26 mouse cellular contexts compared by ENCODE assay signal in the genomic region with DNA sequence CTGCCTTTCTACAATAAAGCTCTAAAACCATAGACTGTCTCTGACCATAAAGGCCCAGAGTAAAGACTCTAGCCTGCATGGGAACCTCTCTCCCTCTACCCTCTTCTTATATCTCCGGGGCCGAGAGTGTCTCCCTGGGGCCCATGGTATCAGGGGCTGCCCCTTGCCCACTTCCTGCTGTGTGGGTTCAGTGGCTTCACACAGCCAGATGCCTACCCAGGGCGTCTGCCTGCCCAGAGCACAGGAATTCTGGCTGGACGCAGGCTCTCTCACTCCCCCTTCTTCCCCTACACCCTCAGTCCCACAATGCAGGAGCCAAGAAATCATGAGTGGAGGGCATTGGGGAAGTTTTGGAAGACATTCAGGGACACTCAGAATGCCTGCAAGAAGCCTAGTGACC.
"Had no signal": no experiment of that assay in that cellular context is flagged by ENCODE, and none has a peak within 500 bp of the region (broad histone marks: within the 10 kb centered on the region; RNA-seq: fewer than 3 reads in every experiment).

No protein-coding gene starts in this region.

- H3K9me3 ChIP-seq: heart, embryonic 13.5 days; heart, embryonic 15.5 days; hindbrain, embryonic 10.5 days; hindbrain, embryonic 12.5 days; intestine, embryonic 15.5 days; limb, embryonic 10.5 days; limb, embryonic 12.5 days; liver, embryonic 13.5 days had no signal

- H3K4me2 ChIP-seq: heart, embryonic 13.5 days; heart, embryonic 15.5 days; hindbrain, embryonic 12.5 days; hindbrain, embryonic 14.5 days; intestine, embryonic 15.5 days; limb, embryonic 12.5 days; liver, embryonic 11.5 days; liver, embryonic 13.5 days had no signal

- H3K4me1 ChIP-seq: hindbrain, embryonic 10.5 days; hindbrain, embryonic 12.5 days; intestine, embryonic 15.5 days; limb, embryonic 10.5 days; limb, embryonic 12.5 days; liver, embryonic 13.5 days had no signal

- DNase-seq: gastrocnemius, adult 2 months; gastrocnemius, postnatal 10 days; gastrocnemius, postnatal 25 days; heart, adult 2 months; heart, postnatal 4 days; kidney, adult 18-20 months; kidney, adult 8-10 months; kidney, postnatal 10 days; kidney, postnatal 25 days; kidney, postnatal 4 days; liver; liver, embryonic 13.5 days had no signal

- H3K4me3 ChIP-seq: gastrocnemius, adult 2 months; heart, adult 2 months; heart, embryonic 13.5 days; heart, embryonic 15.5 days; hindbrain, embryonic 10.5 days; hindbrain, embryonic 12.5 days; intestine, embryonic 15.5 days; layer of hippocampus, adult 2 months; left cerebral cortex, adult 2 months; limb, embryonic 10.5 days; limb, embryonic 12.5 days; liver, embryonic 13.5 days had no signal

- H3K36me3 ChIP-seq: heart, embryonic 13.5 days; heart, embryonic 15.5 days; hindbrain, embryonic 10.5 days; hindbrain, embryonic 12.5 days; intestine, embryonic 15.5 days; limb, embryonic 10.5 days; limb, embryonic 12.5 days; liver, embryonic 13.5 days had no signal

- H3K27me3 ChIP-seq: heart, embryonic 13.5 days; heart, embryonic 15.5 days; hindbrain, embryonic 12.5 days; intestine, embryonic 15.5 days; limb, embryonic 12.5 days; liver, embryonic 13.5 days had no signal

- ATAC-seq: hindbrain, embryonic 16.5 days; inflammation-experienced regulatory T-cells, adult 6 months; intestine, embryonic 15.5 days; intestine, postnatal 0 days had no signal

- H3K9ac ChIP-seq: heart, embryonic 13.5 days; heart, embryonic 15.5 days; hindbrain, embryonic 12.5 days; hindbrain, embryonic 14.5 days; intestine, embryonic 15.5 days; limb, embryonic 12.5 days; liver, embryonic 13.5 days had no signal

- H3K27ac ChIP-seq: gastrocnemius, adult 2 months; heart, embryonic 13.5 days; heart, embryonic 15.5 days; hindbrain, embryonic 10.5 days; hindbrain, embryonic 12.5 days; hindbrain, embryonic 14.5 days; intestine, embryonic 15.5 days; layer of hippocampus, adult 2 months; left cerebral cortex, adult 2 months; limb, embryonic 10.5 days; limb, embryonic 12.5 days; liver, embryonic 13.5 days had no signal
